Mouse (Mus musculus) stomach, embryonic 14.5 days (tissue): ENCODE data around the gene Pf4. TPM values are rescaled to one million over a fixed set of nuclear protein-coding genes. Genes with fewer than 3 reads are reported as not detected.
A peak's percentile ranks its signal among the peaks of the same experiment; 100 is the strongest.

ENCODE experiments used
- ATAC-seq: fragments of 200-750 bp; cut with Nextera tagmentation; 2 replicates; pipeline ENCODE4 v1.8.0; 2017; ENCODE audit warnings: low read depth, moderate TSS enrichment; ENCODE audit not compliant: insufficient number of reproducible peaks, insufficient read depth, low FRiP score
- H3K27ac ChIP-seq: fragments of 300-500 bp; sonication (generic); 2 replicates; pipeline ENCODE4 v1.5.1; 2014; ENCODE audit warnings: mild to moderate bottlenecking, low read length, moderate library complexity, mixed read lengths
- H3K27me3 ChIP-seq: fragments of 300-500 bp; sonication (generic); 2 replicates; pipeline ENCODE4 v1.6.1; 2014; ENCODE audit warnings: low read length, control low read depth, mixed read lengths; ENCODE audit not compliant: control insufficient read depth, insufficient read depth
- H3K36me3 ChIP-seq: fragments of 300-500 bp; sonication (generic); 2 replicates; pipeline ENCODE4 v1.6.1; 2014; ENCODE audit warnings: mild to moderate bottlenecking, control low read depth, low read length, moderate library complexity, mixed read lengths; ENCODE audit not compliant: control insufficient read depth, insufficient read depth
- H3K4me1 ChIP-seq: fragments of 300-500 bp; sonication (generic); 2 replicates; pipeline ENCODE4 v1.6.1; 2014; ENCODE audit warnings: low read length, control low read depth, mixed read lengths; ENCODE audit not compliant: control insufficient read depth, insufficient read depth
- H3K4me2 ChIP-seq: fragments of 300-500 bp; sonication (generic); replicated peaks from 2 replicates; pipeline ENCODE4 v1.6.1; 2014; ENCODE audit warnings: low read depth, low read length, control low read depth
- H3K4me3 ChIP-seq: fragments of 300-500 bp; sonication (generic); 2 replicates; pipeline ENCODE4 v1.5.1; 2014; ENCODE audit warnings: low read depth, low read length, control low read depth
- H3K9ac ChIP-seq: fragments of 300-500 bp; sonication (generic); replicated peaks from 2 replicates; pipeline ENCODE4 v1.6.1; 2014; ENCODE audit warnings: low read depth, mild to moderate bottlenecking, control low read depth, low read length, moderate library complexity, mixed read lengths
- H3K9me3 ChIP-seq: fragments of 300-500 bp; sonication (generic); 2 replicates; pipeline ENCODE4 v1.6.1; 2016; ENCODE audit warnings: low read depth, low read length, control low read depth; ENCODE audit not compliant: control insufficient read depth
- WGBS: fragments of 180-500 bp; shearing (Covaris S2); extraction: QIAGEN DNeasy Blood & Tissue Kit; methylation state at CpG from one replicate; pipeline ENCODE4 v1.1.7; 2014; 5-methylcytosine and 5-hydroxymethylcytosine counted together
- polyA plus RNA-seq: library from polyadenylated mRNA; unstranded; fragments of >200 nt; fragmentation: Nextera tagmentation; extraction: Ambion mirVana; gene quantifications from 2 replicates; pipeline ENCODE4 v1.2.1, GENCODE M21; 2014

Pf4 gene
- polyA plus RNA-seq, 1 experiment from 2014 or later: 60.2 TPM

DNA sequence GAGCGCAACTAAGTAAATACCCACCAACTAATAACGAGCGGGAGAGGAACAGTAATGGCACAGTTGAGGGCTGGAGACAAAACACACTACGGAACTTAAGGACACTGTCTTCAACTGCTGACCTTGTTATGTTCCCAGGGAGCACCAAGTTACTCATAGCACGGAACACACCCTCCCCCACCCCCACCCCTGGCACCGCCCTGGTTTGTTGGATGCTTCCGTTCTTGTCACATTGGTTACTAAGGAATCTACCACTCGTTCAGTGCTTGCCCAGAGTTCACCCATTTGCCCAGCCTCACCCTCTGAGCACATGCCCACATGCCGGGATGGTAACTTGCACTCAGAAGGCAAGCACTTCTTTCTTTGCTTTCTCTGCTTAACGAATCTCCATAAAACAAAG lies 5.4 kb downstream of the Pf4 start:
- Histone ChIP-seq H3K27me3 (no peaks in the 10 kb centered on the region), H3K9me3 (no peaks in the 10 kb centered on the region), H3K4me1 (0 out of 2 replicates have a peak, but pooled peaks cover 4% of the 10 kb centered on the region), H3K9ac (no peak overlapping the region), H3K27ac (no peak overlapping the region), H3K4me3 (no peak overlapping the region), H3K36me3 (no peaks in the 10 kb centered on the region), H3K4me2 (no peak overlapping the region)
- ATAC-seq: no peak
- 83% methylated on average over 10 of the region's 10 CpGs for WGBS

GRCm38 (mm10) chr5:90778856-90779255 lies 6.6 kb downstream of the Pf4 start:
- Histone ChIP-seq H3K4me1 (no peaks in the 10 kb centered on the region), H3K4me2 (no peak overlapping the region), H3K27ac (no peak overlapping the region), H3K4me3 (no peak overlapping the region), H3K9ac (no peak overlapping the region), H3K27me3 (no peaks in the 10 kb centered on the region), H3K9me3 (no peaks in the 10 kb centered on the region), H3K36me3 (no peaks in the 10 kb centered on the region)
- 72% methylated on average over 6 of the region's 6 CpGs for WGBS
- no peak for ATAC-seq

DNA sequence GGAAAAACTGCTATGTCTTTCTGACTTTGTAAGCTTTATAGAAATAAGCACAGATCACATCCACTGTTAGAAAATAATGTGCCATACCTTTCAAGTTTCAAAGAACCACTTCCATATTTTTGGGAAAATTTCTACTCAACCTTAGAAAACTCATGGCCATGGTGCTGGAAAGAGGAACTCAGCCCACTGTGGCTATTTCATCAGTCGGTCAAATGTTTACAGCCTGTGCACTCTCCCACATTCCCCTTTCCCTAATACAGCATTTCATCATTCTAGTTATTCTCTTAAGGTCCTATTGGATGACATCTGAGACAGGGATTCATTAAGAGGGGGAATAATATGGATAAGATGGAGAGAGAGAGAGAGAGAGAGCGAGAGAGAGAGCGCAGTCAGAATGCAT lies 11.5 kb downstream of the Pf4 start:
- Histone ChIP-seq H3K27me3 (no peaks in the 10 kb centered on the region), H3K9ac (no peak overlapping the region), H3K9me3 (no peaks in the 10 kb centered on the region), H3K27ac (no peak overlapping the region), H3K4me3 (no peak overlapping the region), H3K36me3 (no peaks in the 10 kb centered on the region), H3K4me1 (no peaks in the 10 kb centered on the region), H3K4me2 (no peak overlapping the region)
- 59% methylated on average over 3 of the region's 3 CpGs for WGBS
- ATAC-seq: no peak

DNA sequence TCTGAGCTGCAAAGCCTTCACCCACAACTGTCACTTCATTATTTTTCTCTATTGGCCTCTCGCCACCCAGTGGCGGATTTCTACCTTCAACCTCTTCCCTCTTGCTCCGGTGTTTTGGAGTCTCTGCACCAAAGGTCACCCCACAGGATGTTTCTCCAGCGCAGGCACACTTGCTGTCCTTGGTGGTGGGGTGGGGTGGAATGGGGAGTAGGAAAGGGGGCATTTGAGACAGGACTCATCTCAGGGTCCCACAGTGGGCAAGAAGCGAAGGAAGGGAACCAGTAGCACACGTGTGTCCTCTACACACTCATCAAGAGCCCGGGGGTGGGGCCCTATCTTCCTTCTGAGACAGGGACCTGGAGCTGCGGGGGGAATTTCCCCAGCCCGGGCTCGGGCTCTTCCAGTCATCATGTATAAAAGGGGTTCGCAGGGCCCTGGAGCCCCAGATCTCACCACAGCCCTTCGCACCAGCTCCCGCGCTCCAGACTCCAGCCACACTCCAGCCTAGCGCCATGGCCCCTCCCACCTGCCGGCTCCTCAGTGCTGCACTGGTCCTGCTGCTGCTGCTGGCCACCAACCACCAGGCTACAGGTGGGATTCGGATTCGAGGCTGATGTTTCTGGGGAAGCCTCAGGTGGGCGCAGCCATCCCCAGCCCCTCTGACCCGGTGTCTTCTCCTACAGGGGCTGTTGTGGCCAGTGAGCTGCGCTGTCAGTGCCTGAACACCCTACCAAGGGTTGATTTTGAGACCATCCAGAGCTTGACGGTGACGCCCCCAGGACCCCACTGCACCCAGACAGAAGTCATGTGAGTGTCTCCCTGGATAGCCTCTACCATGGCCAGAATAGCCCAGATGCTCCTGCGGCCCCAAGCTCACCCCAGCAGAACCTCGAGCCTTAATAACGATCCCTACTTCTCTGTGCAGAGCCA lies 13.7 kb downstream of the Pf4 start, which contains the start of gene Cxcl3:
Gene Cxcl3 (plus strand): TSS at position 445 of the 930 bp plus-strand sequence.
- Histone ChIP-seq H3K9ac (no peak within 1 kb of the TSS), H3K36me3 (no peaks in the 10 kb centered on the region), H3K9me3 (no peaks in the 10 kb centered on the region), H3K27ac (no peak within 1 kb of the TSS), H3K4me3 (peak within 1 kb of the TSS; percentile 22), H3K4me1 (no peaks in the 10 kb centered on the region), H3K4me2 (peak within 1 kb of the TSS; percentile 69), H3K27me3 (no peaks in the 10 kb centered on the region)
- 19% methylated on average over 24 of the region's 26 CpGs for WGBS
- ATAC-seq: peak; percentile 80

- Histone ChIP-seq H3K27ac (no peak overlapping the region), H3K27me3 (no peaks in the 10 kb centered on the region), H3K4me3 (no peak overlapping the region), H3K9ac (no peak overlapping the region), H3K36me3 (no peaks in the 10 kb centered on the region), H3K4me1 (no peaks in the 10 kb centered on the region), H3K4me2 (no peak overlapping the region), H3K9me3 (no peaks in the 10 kb centered on the region)
- ATAC-seq: no peak
- 79% methylated on average over 4 of the region's 4 CpGs for WGBS
Observed at GRCm38 (mm10) chr5:90788114-90788513, 15.9 kb downstream of the Pf4 start.

DNA sequence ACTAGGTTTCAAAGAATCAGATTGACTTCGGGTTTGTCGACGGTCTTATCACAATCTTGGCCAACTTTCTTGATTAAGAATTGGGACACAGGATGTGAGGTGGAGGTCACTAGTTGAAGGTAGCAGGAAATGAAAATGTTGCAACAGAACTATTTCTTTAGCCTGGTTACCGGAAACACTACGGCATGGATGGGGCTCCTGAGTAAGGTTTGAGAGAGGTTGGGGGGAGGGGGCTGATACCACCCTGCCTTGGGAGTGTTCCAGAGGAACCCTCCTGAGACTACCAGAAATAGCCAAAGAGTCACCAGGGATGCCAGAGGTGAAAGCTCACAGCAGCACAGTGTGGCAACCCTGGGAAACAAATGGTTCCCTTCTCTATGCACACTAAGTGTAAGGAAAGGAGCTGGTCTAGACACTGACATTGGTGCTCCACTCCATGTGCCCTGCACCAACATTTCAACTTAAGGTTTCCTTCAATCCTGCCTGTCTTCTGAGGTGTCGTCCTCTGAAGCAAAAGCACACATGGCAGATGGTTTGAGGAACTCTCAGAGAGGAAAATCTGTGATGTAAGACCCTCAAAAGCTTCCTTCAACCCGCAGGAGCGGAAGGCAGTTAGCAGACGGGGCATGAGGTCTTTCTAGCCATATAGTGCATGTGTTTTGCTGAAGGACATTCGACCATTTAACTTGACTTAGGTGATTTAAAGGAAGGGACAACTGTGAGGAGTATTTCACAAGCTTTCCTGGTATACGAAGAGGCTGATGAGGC lies 17.3 kb downstream of the Pf4 start:
- H3K36me3 ChIP-seq: no peaks in the 10 kb centered on the region
- H3K9me3 ChIP-seq: no peaks in the 10 kb centered on the region
- no peak overlapping the region for H3K4me3 ChIP-seq
- no peaks in the 10 kb centered on the region for H3K27me3 ChIP-seq
- no peak for ATAC-seq
- no peak overlapping the region for H3K4me2 ChIP-seq
- 73% methylated on average over 11 of the region's 11 CpGs for WGBS
- H3K4me1 ChIP-seq: no peaks in the 10 kb centered on the region
- H3K9ac ChIP-seq: no peak overlapping the region
- no peak overlapping the region for H3K27ac ChIP-seq

- H3K4me1 ChIP-seq: no peaks in the 10 kb centered on the region
Observed at GRCm38 (mm10) chr5:90790074-90790502, 17.9 kb downstream of the Pf4 start.

DNA sequence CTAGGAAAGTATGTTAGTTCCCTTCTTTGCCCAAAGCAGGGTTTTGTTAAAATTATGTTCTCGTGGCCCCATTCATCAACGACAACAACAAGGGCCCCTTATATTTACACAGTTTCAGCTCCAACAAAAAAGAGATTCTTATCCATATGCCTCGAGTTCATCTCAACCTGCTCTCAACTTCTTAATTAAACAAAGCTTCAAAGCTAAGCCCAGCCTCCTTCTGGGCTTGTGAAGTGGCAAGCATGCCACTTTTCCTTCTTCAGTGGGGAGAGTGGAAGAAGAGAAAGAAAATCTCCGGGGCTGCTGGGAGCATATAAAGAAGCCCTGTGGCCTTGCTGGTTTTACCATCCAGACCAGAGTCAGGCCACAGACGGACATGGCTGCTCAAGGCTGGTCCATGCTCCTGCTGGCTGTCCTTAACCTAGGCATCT lies 22.0 kb downstream of the Pf4 start, which contains the start of gene Cxcl15:
Gene Cxcl15 (plus strand): TSS at position 340 of the 431 bp plus-strand sequence.
- Histone ChIP-seq H3K4me3 (no peak within 1 kb of the TSS), H3K27ac (no peak within 1 kb of the TSS; the same call in 1 of the 2 replicates), H3K27me3 (no peaks in the 10 kb centered on the region), H3K9ac (no peak within 1 kb of the TSS), H3K9me3 (no peaks in the 10 kb centered on the region), H3K4me1 (no peaks in the 10 kb centered on the region), H3K36me3 (no peaks in the 10 kb centered on the region), H3K4me2 (peak within 1 kb of the TSS; percentile 3; the same call in 1 of the 2 replicates)
- 42% methylated on average over 5 of the region's 5 CpGs for WGBS
- peak; percentile 87; the same call in 1 of the 2 replicates for ATAC-seq

More at GRCm38 (mm10) chr5:90790074-90790502, 17.9 kb downstream of the Pf4 start:
- no peaks in the 10 kb centered on the region for H3K9me3 ChIP-seq
- no peaks in the 10 kb centered on the region for H3K36me3 ChIP-seq
- no peak overlapping the region for H3K27ac ChIP-seq
- no peak overlapping the region for H3K4me2 ChIP-seq
- WGBS: 42% methylated on average over 8 of the region's 8 CpGs
- no peak for ATAC-seq
- H3K4me3 ChIP-seq: no peak overlapping the region
- no peaks in the 10 kb centered on the region for H3K27me3 ChIP-seq
- no peak overlapping the region for H3K9ac ChIP-seq
